Mouse (Mus musculus) CH12.LX (cell line): ENCODE measurements around the gene Megf8. TPM values are rescaled to one million over a fixed set of nuclear protein-coding genes. Genes with fewer than 3 reads are reported as not detected.

Experiments
- DNase-seq: peaks from one replicate; pipeline ENCODE4 v3.0.0-alpha.2; 2013; ENCODE audit errors: extremely low read depth
- H3K27ac ChIP-seq: 2 replicates; pipeline ENCODE4 v1.5.1; 2012; ENCODE audit warnings: low read depth, mild to moderate bottlenecking, control low read depth, moderate library complexity; ENCODE audit not compliant: insufficient read depth
- H3K27me3 ChIP-seq: replicated peaks from 2 replicates; pipeline ENCODE3; 2012; ENCODE audit warnings: inconsistent platforms
- H3K36me3 ChIP-seq, 2 experiments: replicated peaks in 1 of 2; 2 replicates each; pipeline versions ENCODE3 to v1.6.1; 2012; ENCODE audit warnings: inconsistent platforms in 1 of 2, low read length in 1 of 2, mild to moderate bottlenecking in 1 of 2, mixed read lengths in 1 of 2, moderate library complexity in 1 of 2; ENCODE audit not compliant: control insufficient read depth in 1 of 2, insufficient read depth in 1 of 2
- H3K4me1 ChIP-seq, 2 experiments: 2 replicates each; pipeline ENCODE4 v1.6.1; 2012; ENCODE audit warnings: inconsistent platforms in 1 of 2, moderate library complexity in 1 of 2; ENCODE audit not compliant: insufficient read depth in 2 of 2, control insufficient read depth in 1 of 2
- H3K4me2 ChIP-seq: 2 replicates; pipeline ENCODE4 v1.6.1; 2012; ENCODE audit warnings: low read depth, mild to moderate bottlenecking, control low read depth; ENCODE audit not compliant: poor library complexity, insufficient read depth, severe bottlenecking
- H3K4me3 ChIP-seq, 3 experiments: fragments of 150-350 bp in 1 of 3; sonication (generic) in 1 of 3; replicated peaks in 1 of 3; 2 replicates each; pipeline versions ENCODE3 to v1.5.1; 2011 to 2012; ENCODE audit warnings: low read depth in 2 of 3, low read length in 2 of 3, mild to moderate bottlenecking in 2 of 3, moderate library complexity in 2 of 3, control low read depth in 1 of 3, improper control_type of control experiment in 1 of 3, inconsistent platforms in 1 of 3, mixed read lengths in 1 of 3; ENCODE audit not compliant: poor library complexity in 1 of 3
- H3K79me2 ChIP-seq: replicated peaks from 2 replicates; pipeline ENCODE4 v1.6.1; 2012; ENCODE audit warnings: mild to moderate bottlenecking, moderate library complexity; ENCODE audit not compliant: control insufficient read depth, poor library complexity, insufficient read depth, severe bottlenecking; ENCODE audit errors: extremely low read depth
- H3K9ac ChIP-seq: 2 replicates; pipeline ENCODE4 v1.6.1; 2012; ENCODE audit warnings: low read depth, mild to moderate bottlenecking, control low read depth, moderate library complexity; ENCODE audit not compliant: insufficient read depth
- H3K9me3 ChIP-seq: replicated peaks from 2 replicates; pipeline ENCODE3; 2012; ENCODE audit warnings: low read length, inconsistent platforms, mixed read lengths
- BHLHE40 ChIP-seq: IDR thresholded peaks from 2 replicates; pipeline ENCODE4 v1.6.1; 2011; ENCODE audit warnings: mild to moderate bottlenecking, low read depth, low read length, improper control_type of control experiment
- E2F4 ChIP-seq: IDR thresholded peaks from 2 replicates; pipeline ENCODE4 v1.6.1; 2011; ENCODE audit warnings: low read depth, low read length, improper control_type of control experiment; ENCODE audit not compliant: insufficient replicate concordance
- ELF1 ChIP-seq: IDR thresholded peaks from 2 replicates; pipeline ENCODE4 v1.6.1; 2014; ENCODE audit warnings: low read depth, mild to moderate bottlenecking, inconsistent platforms, low read length, improper control_type of control experiment
- ETS1 ChIP-seq: conservative IDR thresholded peaks from 2 replicates; pipeline ENCODE4 v1.6.1; 2012; ENCODE audit warnings: low read depth, mild to moderate bottlenecking, inconsistent platforms, low read length, improper control_type of control experiment, moderate library complexity
- GABPA ChIP-seq: IDR thresholded peaks from 2 replicates; pipeline ENCODE4 v1.6.1; 2012; ENCODE audit warnings: low read depth, low read length, improper control_type of control experiment, inconsistent platforms; ENCODE audit not compliant: insufficient replicate concordance
- IRF4 ChIP-seq: IDR thresholded peaks from 2 replicates; pipeline ENCODE4 v1.6.1; 2014; ENCODE audit warnings: low read depth, mild to moderate bottlenecking, inconsistent platforms, low read length, improper control_type of control experiment
- JUN ChIP-seq: IDR thresholded peaks from 2 replicates; pipeline ENCODE4 v1.6.1; 2011; ENCODE audit warnings: low read depth, mild to moderate bottlenecking, low read length, improper control_type of control experiment, moderate library complexity; ENCODE audit not compliant: insufficient read depth
- MAFK ChIP-seq: IDR thresholded peaks from 2 replicates; pipeline ENCODE4 v1.6.1; 2011; ENCODE audit warnings: low read length, improper control_type of control experiment; ENCODE audit not compliant: insufficient replicate concordance
- MAZ ChIP-seq: IDR thresholded peaks from 2 replicates; pipeline ENCODE4 v1.6.1; 2012; ENCODE audit warnings: low read depth, mild to moderate bottlenecking, inconsistent platforms, low read length, improper control_type of control experiment, moderate library complexity
- MYC ChIP-seq: IDR thresholded peaks from 2 replicates; pipeline ENCODE4 v1.6.1; 2011; ENCODE audit warnings: low read depth, mild to moderate bottlenecking, improper control_type of control experiment, low read length
- NELFE ChIP-seq: IDR thresholded peaks from 2 replicates; pipeline ENCODE4 v1.6.1; 2011; ENCODE audit warnings: low read depth, low read length, improper control_type of control experiment
- RAD21 ChIP-seq: IDR thresholded peaks from 2 replicates; pipeline ENCODE4 v1.6.1; 2011; ENCODE audit warnings: low read depth, mild to moderate bottlenecking, low read length, improper control_type of control experiment, moderate library complexity
- RCOR1 ChIP-seq: conservative IDR thresholded peaks from 2 replicates; pipeline ENCODE4 v1.6.1; 2012; ENCODE audit warnings: low read depth, mild to moderate bottlenecking, inconsistent platforms, low read length, improper control_type of control experiment
- SIN3A ChIP-seq: IDR thresholded peaks from 2 replicates; pipeline ENCODE4 v1.6.1; 2012; ENCODE audit warnings: low read length, improper control_type of control experiment, inconsistent platforms
- SMC3 ChIP-seq: IDR thresholded peaks from 2 replicates; pipeline ENCODE4 v1.6.1; 2011; ENCODE audit warnings: low read depth, low read length, improper control_type of control experiment
- UBTF ChIP-seq: IDR thresholded peaks from 2 replicates; pipeline ENCODE4 v1.6.1; 2012; ENCODE audit warnings: low read depth, mild to moderate bottlenecking, inconsistent platforms, low read length, improper control_type of control experiment, moderate library complexity
- USF1 ChIP-seq: IDR thresholded peaks from 2 replicates; pipeline ENCODE4 v1.6.1; 2014; ENCODE audit warnings: low read depth, mild to moderate bottlenecking, inconsistent platforms, low read length, improper control_type of control experiment
- USF2 ChIP-seq: conservative IDR thresholded peaks from 2 replicates; pipeline ENCODE4 v1.6.1; 2011; ENCODE audit warnings: low read depth, low read length, improper control_type of control experiment
- ZKSCAN1 ChIP-seq: IDR thresholded peaks from 2 replicates; pipeline ENCODE4 v1.6.1; 2012; ENCODE audit warnings: low read depth, inconsistent platforms, low read length, improper control_type of control experiment, borderline replicate concordance
- ZMIZ1 ChIP-seq: IDR thresholded peaks from 2 replicates; pipeline ENCODE4 v1.6.1; 2012; ENCODE audit warnings: low read depth, mild to moderate bottlenecking, inconsistent platforms, low read length, improper control_type of control experiment
- ZNF384 ChIP-seq: IDR thresholded peaks from 2 replicates; pipeline ENCODE4 v1.6.1; 2012; ENCODE audit warnings: low read depth, low read length, improper control_type of control experiment, inconsistent platforms
- dilution Hi-C: fragments of 300-500 bp; cut with MboI; formaldehyde crosslinking; loops from 2 replicates; pipeline ENCODE4 v1.14.3; 2020; ENCODE audit warnings: low sequenced_read_pairs; ENCODE audit not compliant: extremely low pct_unique_long_range_greater_than_20kb, extremely low pct_ligation_motif_present
- in situ Hi-C: fragments of 300-500 bp; cut with MboI; formaldehyde crosslinking; loops from 3 replicates; pipeline ENCODE4 v1.14.3; 2019; ENCODE audit warnings: low sequenced_read_pairs, low pct_ligation_motif_present, low pct_unique_long_range_greater_than_20kb, mixed read lengths
- polyA plus RNA-seq: library from polyadenylated mRNA; unstranded; fragments of >175 nt; gene quantifications from 2 replicates; pipeline ENCODE4 v1.2.1, GENCODE M21; 2012; ENCODE audit warnings: low read depth; ENCODE audit not compliant: insufficient read length
- total RNA-seq, 2 experiments: library from RNA; depleted of rRNA; stranded (reverse); fragments of 300-350 nt in 1 of 2; fragments of >200 nt in 1 of 2; gene quantifications; 2 replicates each; pipeline ENCODE4 v1.2.3; 2012 to 2014

Megf8 gene
- total and polyA plus RNA-seq, 3 experiments: 0.62 to 1.7 (median 1.2) TPM

GRCm38 (mm10) chr7:25272445-25273258, 44.3 kb upstream of the Megf8 start:
- Histone ChIP-seq H3K4me1 (peaks cover 49 to 69% of the 10 kb centered on the region in 2 experiments), H3K9me3 (no peaks in the 10 kb centered on the region), H3K9ac (no peak overlapping the region), H3K36me3 (peaks cover 30 to 59% of the 10 kb centered on the region in 2 experiments), H3K4me3 (no peak overlapping the region), H3K27ac (no peak overlapping the region), H3K79me2 (0 out of 2 replicates have a peak, but pooled peaks cover 2% of the 10 kb centered on the region), H3K4me2 (no peak overlapping the region), H3K27me3 (no peaks in the 10 kb centered on the region)
- no peak for DNase-seq
- no peak for TF ChIP-seq MAFK
- TF ChIP-seq SIN3A: no peak
- no peak for TF ChIP-seq RCOR1
- dilution Hi-C loops: no loop called here
- in situ Hi-C loops: loop anchor here (10.0 kb wide), 1 partner anchor 88 kb away; no protein-coding TSS in a partner anchor

- Histone ChIP-seq H3K4me1 (peaks cover 52 to 73% of the 10 kb centered on the region in 2 experiments), H3K27me3 (no peaks in the 10 kb centered on the region), H3K4me2 (no peak overlapping the region), H3K4me3 (no peak overlapping the region), H3K9me3 (no peaks in the 10 kb centered on the region), H3K36me3 (peaks cover 30 to 59% of the 10 kb centered on the region in 2 experiments), H3K79me2 (0 out of 2 replicates have a peak, but pooled peaks cover 2% of the 10 kb centered on the region), H3K27ac (no peak overlapping the region), H3K9ac (no peak overlapping the region)
- dilution Hi-C loops: no loop called here
- no peak for DNase-seq
- TF ChIP-seq ETS1 (no peak), SMC3 (no peak), ZNF384 (no peak), ZMIZ1 (no peak), NELFE (no peak), JUN (no peak), MYC (no peak), MAFK (no peak), GABPA (no peak), USF2 (no peak), ELF1 (no peak), RCOR1 (no peak), IRF4 (no peak), MAZ (no peak), E2F4 (no peak), BHLHE40 (no peak), RAD21 (no peak), USF1 (no peak), UBTF (no peak), ZKSCAN1 (no peak)
- in situ Hi-C loops: loop anchor here (10.0 kb wide), 1 partner anchor 89 kb away; no protein-coding TSS in a partner anchor
Observed at GRCm38 (mm10) chr7:25273259-25274241, 43.4 kb upstream of the Megf8 start.
